Mouse (Mus musculus): ENCODE measurements around the gene Gm49388.

The Gm49388 gene

DNA sequence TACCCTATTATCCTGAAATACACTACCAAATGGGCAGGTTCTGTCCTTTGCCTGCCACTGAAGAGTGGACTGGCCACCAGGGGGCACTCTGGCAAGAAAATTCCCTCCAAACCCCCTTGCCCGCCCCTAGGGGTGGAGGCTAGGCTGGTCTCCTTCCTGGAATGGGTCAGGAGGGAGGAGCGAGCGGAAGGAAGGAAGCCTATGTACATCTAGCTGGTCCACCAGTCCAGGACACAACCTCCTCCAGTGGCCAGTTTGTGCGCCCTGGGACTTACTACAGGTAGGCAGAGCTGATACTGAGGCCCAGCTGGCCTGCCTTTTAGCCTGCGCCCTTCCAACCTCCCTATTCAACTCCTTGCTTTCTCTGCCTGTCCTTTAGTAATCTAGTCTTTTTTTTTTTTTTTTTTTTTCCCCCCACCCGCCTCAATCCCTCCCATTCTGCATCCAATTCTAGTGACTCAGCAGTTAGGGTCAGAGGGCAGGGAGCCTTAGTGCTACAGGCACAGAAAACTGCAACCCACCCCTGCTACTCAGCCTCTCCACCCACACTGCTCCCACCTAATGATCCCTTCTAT lies 15.1 kb downstream of the Gm49388 start, which contains the start of gene Hsd3b7:
Hsd3b7 (plus strand) TSS at position 170 of the 575 bp plus-strand sequence.
- in situ Hi-C loops (cut with MboI; ENCODE audit: low sequenced_read_pairs), result no loop called here

GRCm38 (mm10) chr7:127801010-127801621 lies 15.7 kb downstream of the Gm49388 start:
- in situ Hi-C loops (cut with MboI; ENCODE audit: low sequenced_read_pairs), result no loop called here

GRCm38 (mm10) chr7:127802313-127802712 lies 16.9 kb downstream of the Gm49388 start:
- in situ Hi-C loops (cut with MboI; ENCODE audit: low sequenced_read_pairs), result no loop called here

DNA sequence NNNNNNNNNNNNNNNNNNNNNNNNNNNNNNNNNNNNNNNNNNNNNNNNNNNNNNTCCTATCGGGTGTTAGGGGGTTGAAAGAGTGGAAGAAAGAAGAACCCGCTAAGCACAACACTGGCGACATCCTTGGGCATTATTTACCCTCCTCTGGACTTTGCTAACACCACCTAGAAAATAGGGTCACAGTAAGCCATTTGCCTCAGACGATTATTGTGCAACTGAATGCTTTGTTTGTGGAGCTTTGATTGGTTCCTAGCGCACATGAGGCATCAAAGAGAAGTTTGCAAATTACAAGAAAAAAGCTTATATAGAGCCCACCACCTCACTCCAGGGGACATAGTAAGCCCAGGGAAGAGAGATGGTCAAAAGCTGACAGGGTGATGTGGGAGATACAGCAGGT lies 23.4 kb downstream of the Gm49388 start:
- in situ Hi-C loops (cut with MboI; ENCODE audit: low sequenced_read_pairs), result no loop called here

GRCm38 (mm10) chr7:127809846-127810245 lies 24.4 kb downstream of the Gm49388 start:
- in situ Hi-C loops (cut with MboI; ENCODE audit: low sequenced_read_pairs), result no loop called here

GRCm38 (mm10) chr7:127810650-127811049 lies 25.2 kb downstream of the Gm49388 start:
- in situ Hi-C loops (cut with MboI; ENCODE audit: low sequenced_read_pairs), result no loop called here

DNA sequence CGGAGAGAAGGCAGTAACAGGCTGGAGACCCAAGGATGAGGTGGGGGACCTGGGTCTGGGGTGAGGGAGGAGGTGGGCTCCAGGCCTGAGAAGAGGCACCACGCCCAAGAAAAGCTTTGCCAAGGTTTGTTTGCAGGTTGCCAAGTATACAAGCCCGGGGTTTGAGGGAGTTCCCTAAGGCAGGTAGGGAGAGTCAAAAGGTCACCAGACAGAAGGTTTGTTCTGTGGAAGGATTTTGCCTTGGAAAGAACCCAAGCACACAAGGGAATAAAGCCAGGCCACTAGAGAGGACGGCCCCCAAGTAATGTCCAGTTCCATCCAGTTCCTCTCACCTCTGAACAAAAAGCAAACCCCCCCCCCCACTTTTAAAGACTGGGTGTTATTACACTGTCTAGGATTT lies 25.8 kb downstream of the Gm49388 start:
- in situ Hi-C loops (cut with MboI; ENCODE audit: low sequenced_read_pairs), result no loop called here

DNA sequence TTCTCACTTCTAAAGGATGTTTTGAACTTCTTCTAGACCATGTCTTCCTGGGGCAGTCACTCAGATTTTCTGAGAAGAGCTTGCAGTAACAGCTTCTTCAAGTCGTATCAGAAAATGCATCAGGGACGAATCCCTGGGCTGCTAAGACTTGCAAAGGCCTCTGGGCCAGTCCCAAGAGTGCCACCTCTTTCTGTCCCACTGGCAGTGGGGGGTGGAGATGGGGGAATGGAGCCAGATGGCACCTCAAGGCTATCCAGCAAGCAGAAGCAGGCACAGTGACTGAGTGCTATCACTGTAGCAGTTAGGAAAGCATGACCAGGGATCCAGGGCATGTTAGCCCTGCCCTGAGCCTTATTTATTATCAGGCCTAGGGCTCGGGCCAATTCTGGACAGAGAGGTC lies 26.9 kb downstream of the Gm49388 start:
- in situ Hi-C loops (cut with MboI; ENCODE audit: low sequenced_read_pairs), result no loop called here

GRCm38 (mm10) chr7:127813821-127814220 lies 28.4 kb downstream of the Gm49388 start:
- in situ Hi-C loops (cut with MboI; ENCODE audit: low sequenced_read_pairs), result no loop called here

- in situ Hi-C loops (cut with MboI; ENCODE audit: low sequenced_read_pairs), result no loop called here
Observed at GRCm38 (mm10) chr7:127814241-127814921, 29.0 kb downstream of the Gm49388 start.

- in situ Hi-C loops (cut with MboI; ENCODE audit: low sequenced_read_pairs), result no loop called here
Observed at GRCm38 (mm10) chr7:127815116-127815665, 29.8 kb downstream of the Gm49388 start.

- in situ Hi-C loops (cut with MboI; ENCODE audit: low sequenced_read_pairs), result no loop called here
Observed at GRCm38 (mm10) chr7:127815954-127816821, 30.8 kb downstream of the Gm49388 start.

DNA sequence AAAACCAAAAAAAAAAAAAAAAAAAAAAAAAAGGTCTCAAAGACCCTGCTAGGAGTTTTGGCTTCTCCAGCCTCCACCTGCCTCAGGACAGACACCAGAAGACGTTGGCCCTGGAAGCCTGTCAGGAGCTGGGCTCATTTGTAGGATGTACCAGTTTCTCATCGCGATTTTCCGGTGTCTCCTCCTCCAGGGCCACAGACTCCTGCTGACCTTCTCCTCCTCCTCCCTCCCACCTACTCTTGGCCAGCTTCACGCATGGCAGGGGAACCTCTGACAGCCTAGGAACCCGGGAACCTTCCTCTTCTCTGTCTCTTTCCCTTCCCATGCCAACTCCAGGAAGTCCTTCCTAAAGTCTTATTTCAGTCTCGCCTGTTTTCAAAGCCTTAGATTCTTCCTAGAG lies 31.6 kb downstream of the Gm49388 start:
- in situ Hi-C loops (cut with MboI; ENCODE audit: low sequenced_read_pairs), result no loop called here

DNA sequence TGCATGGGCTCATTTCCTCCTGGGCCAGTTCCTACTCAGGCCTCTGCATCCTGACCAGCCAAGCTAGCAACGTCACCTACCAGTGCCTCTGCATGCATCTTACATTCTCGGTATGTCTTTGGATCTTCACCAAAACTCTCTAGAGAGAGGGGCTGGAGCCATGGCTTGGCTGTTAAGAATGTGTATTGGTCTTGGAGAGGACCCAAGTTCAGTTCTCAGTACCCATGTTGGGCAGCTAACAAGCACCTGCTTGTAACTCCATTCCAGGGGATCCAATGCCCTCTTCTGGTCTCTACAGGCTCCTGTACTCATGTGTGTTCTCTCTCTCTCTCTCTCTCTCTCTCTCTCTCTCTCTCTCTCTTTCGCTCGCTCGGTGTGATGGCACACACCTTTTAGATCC lies 32.4 kb downstream of the Gm49388 start:
- in situ Hi-C loops (cut with MboI; ENCODE audit: low sequenced_read_pairs), result no loop called here

DNA sequence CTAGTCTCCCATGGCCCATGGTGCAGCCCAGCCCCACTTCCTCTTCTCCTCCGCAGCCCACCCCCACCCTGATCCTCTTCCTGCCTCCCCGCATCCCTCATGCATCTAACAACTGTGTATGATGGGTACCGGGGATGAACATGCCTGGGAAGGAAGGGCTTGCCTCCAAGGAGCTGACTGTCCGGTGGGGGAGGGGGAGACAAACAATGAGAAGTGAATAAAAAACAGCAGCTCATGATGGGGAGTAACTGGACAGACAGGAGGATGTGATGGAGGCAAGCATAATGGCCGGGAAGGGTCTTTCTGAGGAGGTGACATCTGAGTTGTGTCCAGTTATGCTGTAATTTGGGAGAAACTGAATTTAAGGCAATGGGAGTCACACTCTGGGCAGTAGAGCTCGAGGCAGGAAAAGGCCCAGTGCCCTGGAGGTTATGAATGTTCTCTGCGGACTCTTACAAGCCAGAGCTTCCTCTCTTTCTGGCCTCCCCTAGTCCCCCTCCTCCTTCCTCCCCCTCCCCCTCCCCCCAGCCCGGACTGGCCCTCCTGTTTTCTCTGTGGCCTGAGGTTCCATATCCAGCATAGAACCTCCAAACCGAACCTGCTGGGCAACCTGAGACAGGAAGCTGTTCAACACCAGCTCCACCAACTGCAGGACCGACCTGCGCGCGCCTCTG lies 35.6 kb downstream of the Gm49388 start:
- in situ Hi-C loops (cut with MboI; ENCODE audit: low sequenced_read_pairs), result no loop called here

- in situ Hi-C loops (cut with MboI; ENCODE audit: low sequenced_read_pairs), result no loop called here
Observed at GRCm38 (mm10) chr7:127822494-127822893, 37.1 kb downstream of the Gm49388 start.

DNA sequence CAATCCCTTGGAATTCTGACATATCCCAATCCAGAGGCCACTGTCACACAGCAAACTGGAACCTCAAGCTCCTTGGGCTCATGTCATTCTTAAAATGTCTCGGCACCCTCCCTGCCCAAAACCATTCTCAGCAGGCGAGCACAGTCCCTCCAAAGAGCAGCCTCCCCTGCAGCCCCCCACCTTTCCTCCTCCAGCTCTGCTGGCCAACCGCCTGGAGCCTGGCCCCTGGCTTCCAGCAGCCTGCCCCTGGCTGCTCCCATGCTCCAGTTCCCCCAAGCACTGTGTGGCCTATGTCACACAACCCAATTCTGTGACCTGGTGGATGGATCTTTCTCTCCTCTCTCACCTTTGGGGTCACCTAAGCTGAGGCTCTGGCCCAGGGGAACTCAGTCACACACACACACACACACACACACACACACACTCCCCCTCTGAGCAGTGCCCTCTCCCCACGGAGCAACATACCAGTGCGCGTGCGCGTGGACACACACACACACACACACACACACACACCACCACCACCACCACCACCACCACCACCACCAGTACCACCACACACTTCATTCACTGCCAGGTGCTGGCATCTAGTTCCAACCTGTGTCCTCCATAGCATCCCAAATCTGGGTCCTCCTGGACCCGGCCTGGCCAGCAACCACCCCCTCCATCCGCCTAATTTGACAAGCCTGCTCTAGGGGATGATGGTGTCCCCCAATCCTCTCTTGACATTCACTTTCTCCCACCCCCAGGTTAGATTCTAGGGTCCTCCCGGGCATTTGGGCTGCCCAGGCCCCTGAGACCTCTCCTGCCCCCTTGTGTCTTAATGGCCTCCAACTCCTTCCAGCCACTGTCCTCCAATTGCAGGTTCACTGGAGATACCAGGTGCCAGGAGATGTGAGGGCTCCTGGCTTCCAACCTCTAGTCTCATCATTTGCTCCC lies 38.1 kb downstream of the Gm49388 start:
- in situ Hi-C loops (cut with MboI; ENCODE audit: low sequenced_read_pairs), result no loop called here

- in situ Hi-C loops (cut with MboI; ENCODE audit: low sequenced_read_pairs), result no loop called here
Observed at GRCm38 (mm10) chr7:127824176-127824871, 38.9 kb downstream of the Gm49388 start, which contains the start of the genes Stx4a and Stx1b. TSS of gene Stx4a (plus strand) at chr7:127824294. TSS of gene Stx1b (minus strand) at chr7:127824549.

DNA sequence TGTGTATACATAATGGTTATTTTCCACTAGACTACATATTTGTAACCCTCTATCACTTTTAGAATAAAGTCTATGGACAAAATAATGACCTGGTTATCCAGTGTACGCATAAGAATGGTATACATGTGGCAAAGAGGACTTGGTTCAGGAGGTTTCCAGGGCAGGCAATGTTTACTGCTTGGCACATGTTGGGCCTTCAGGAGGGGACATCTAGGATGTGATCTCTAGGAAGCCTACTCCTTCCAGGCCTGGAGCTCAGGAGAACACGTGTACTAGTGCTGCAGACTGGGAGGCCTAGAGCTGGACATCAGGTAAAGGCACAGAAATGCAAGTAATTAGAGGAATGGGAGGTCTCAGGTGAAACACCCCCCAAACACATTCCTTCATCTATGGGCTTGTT lies 50.1 kb downstream of the Gm49388 start:
- in situ Hi-C loops (cut with MboI; ENCODE audit: low sequenced_read_pairs), result no loop called here

Measured in CH12F3 (cell line).